Mouse (Mus musculus) megakaryocyte, embryonic 14.5 days (primary cell): Measurements from ENCODE around the gene Agap1.

ENCODE experiments used
- FLI1 ChIP-seq: IDR thresholded peaks from 2 replicates; pipeline ENCODE4 v1.6.1; 2012; ENCODE audit warnings: low read length, inconsistent platforms, mixed read lengths
- GATA1 ChIP-seq: IDR thresholded peaks from 3 replicates; pipeline ENCODE4 v1.6.1; 2012; ENCODE audit warnings: mixed read lengths, low read length, inconsistent platforms, borderline replicate concordance

GRCm38 (mm10) chr1:89860017-89860730, 405.6 kb downstream of the Agap1 start:
- TF ChIP-seq FLI1 (no peak), GATA1 (no peak)
